Mouse (Mus musculus) olfactory bulb, adult 2 months (tissue): ENCODE measurements around the gene Ccdc117. TPM values are rescaled to one million over a fixed set of nuclear protein-coding genes. Genes with fewer than 3 reads are reported as not detected.

Source experiments
- H3K27ac ChIP-seq: fragments of 200-500 bp; 2 replicates; pipeline ENCODE4 v1.5.1; 2012; ENCODE audit warnings: low read depth, low read length; ENCODE audit not compliant: insufficient read depth
- H3K4me1 ChIP-seq: fragments of 200-500 bp; 2 replicates; pipeline ENCODE4 v1.6.1; 2012; ENCODE audit warnings: low read length; ENCODE audit not compliant: control insufficient read depth, insufficient read depth
- H3K4me3 ChIP-seq: fragments of 200-500 bp; 2 replicates; pipeline ENCODE4 v1.5.1; 2012; ENCODE audit warnings: mild to moderate bottlenecking, low read depth, low read length, moderate library complexity; ENCODE audit not compliant: insufficient read depth
- CTCF ChIP-seq: fragments of 200-500 bp; IDR thresholded peaks from 2 replicates; pipeline ENCODE4 v1.5.1; 2012; ENCODE audit warnings: low read depth, mild to moderate bottlenecking, low read length, moderate library complexity; ENCODE audit not compliant: insufficient read depth
- POLR2A ChIP-seq: fragments of 200-500 bp; IDR thresholded peaks from 2 replicates; pipeline ENCODE4 v1.6.1; 2012; ENCODE audit warnings: mild to moderate bottlenecking, low read depth, low read length, moderate library complexity; ENCODE audit not compliant: insufficient read depth
- WGBS: fragments of 180-500 bp; shearing (Covaris S2); methylation state at CpG from one replicate; pipeline ENCODE4 v1.1.7; 2018; 5-methylcytosine and 5-hydroxymethylcytosine counted together
- polyA plus RNA-seq: library from polyadenylated mRNA; stranded (reverse); fragments of >200 nt; gene quantifications from 2 replicates; pipeline ENCODE4 v1.2.4, GENCODE M21; 2012; ENCODE audit warnings: low replicate concordance; ENCODE audit not compliant: missing spikeins, insufficient read depth, insufficient read length

The Ccdc117 gene
- polyA plus RNA-seq, 1 experiment = not detected

DNA sequence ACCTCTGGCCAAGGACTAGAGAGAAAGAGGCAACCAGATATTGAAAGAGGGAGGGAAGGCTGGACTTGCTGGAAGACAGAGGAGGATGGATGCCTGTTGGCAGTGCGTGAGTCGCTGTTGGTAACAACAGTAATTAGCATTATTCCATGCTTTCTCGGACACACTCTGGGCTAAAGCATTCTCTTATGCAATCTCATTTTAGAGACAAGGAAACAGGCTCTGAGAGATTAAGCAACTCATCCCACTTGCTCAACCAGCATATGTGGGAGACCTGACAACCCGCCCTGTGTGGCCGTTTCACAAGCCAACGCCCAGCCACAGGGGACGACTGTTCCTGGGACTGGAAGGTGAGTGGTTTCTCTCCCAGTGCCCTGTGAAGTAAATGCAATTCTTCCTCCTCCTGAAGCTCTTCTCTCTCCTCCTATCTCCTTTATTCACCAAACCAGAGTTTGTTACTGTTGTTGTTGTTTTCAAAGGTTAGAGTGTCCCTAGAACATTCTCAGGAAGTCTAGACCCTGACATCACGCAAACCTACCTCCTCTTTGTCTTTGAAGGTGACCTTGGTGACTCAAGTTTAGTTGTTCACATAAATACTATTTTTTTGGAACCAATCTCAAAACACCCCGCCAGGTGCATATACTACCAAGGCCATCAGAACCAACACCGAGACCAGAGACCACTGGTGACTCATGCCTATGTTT is 39.5 kb downstream of the Ccdc117 start:
- WGBS = 77% methylated on average over 10 of the region's 10 CpGs
- peaks cover 3% of the 10 kb centered on the region; the same call in 1 of the 2 replicates for H3K4me1 ChIP-seq
- no peak overlapping the region for H3K4me3 ChIP-seq
- no peak overlapping the region for H3K27ac ChIP-seq
- TF ChIP-seq CTCF (no peak), POLR2A (no peak)

DNA sequence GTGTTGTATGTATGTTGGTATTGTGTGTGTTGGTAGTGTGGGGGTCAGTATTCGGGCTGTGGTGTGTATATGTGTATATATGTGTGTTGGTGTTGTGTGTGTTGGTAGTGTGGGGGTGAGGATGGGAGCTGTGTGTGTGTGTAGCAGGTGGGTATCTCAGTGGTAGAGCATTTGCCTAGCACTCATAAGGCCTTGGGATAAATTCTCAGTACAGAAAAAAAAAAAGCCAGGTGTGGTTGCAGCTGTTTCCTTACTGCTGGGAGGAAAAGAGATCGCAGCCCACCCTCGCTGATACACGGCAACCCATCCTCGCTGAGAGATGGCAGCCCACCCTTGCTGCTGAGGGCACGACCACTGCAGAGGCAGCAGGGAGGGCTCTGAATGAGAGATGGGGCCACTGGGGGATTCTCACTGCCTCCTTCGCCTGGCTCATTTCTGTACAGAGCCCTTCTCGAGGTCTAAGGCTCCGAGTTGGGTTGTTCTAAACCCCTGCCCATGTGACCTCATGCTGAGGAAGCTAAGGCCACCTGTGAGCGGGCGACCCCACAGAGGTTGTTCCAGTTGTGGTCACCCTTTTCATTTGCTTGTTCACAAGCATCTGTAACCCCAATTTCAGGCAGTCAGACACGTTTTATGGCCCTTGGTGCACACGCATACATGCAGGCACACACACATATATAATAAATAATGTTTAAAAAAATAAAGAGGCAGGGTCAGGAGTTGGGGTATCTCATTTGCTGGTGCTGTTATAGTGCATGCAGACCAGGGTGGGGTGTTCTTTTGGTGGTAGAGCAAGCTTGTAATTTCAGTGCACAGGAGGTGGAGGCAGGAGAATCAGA is 40.9 kb downstream of the Ccdc117 start:
- WGBS = 84% methylated on average over 13 of the region's 13 CpGs
- H3K4me3 ChIP-seq = no peak overlapping the region
- peaks cover 3% of the 10 kb centered on the region; the same call in 1 of the 2 replicates for H3K4me1 ChIP-seq
- TF ChIP-seq POLR2A = no peak
- TF ChIP-seq CTCF = no peak
- no peak overlapping the region for H3K27ac ChIP-seq

GRCm38 (mm10) chr11:5499961-5500644 is 41.9 kb downstream of the Ccdc117 start:
- H3K4me1 ChIP-seq = no peaks in the 10 kb centered on the region
- TF ChIP-seq POLR2A (no peak), CTCF (no peak)

DNA sequence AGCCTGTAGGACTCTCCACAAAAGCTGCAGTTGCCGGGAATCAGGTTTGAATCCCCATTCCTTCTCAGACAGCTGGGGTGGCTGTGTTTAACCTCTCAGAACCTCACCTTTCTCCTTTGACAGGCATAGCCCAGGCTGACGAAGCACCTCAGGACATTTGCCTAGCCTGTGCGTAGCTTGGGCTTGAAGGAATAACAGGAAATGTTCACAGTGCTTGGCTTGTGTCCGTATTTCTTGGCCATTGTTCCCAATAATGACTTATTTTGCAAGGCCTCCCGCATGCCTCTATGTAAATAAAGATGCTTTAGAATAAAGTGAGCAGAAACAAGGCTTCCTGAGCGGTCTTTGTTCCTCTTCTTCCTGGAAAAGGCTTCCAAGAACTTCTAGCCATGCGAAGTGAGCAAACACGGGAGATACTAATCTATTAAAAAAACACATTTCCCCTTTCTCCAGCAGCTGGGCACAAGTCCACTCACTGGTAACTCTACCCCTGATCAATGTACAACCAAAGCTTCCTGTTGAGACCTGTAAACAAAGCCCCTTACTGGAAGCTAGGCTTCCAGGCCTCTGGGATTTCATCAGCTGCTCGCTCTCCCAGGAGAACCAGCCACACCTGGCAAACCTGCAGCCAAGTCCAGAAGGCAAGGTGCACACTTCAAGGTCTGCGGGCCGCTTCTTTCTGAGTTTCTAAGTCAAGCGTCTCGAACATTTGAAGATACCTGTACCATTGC is 42.9 kb downstream of the Ccdc117 start:
- no peak for TF ChIP-seq CTCF
- TF ChIP-seq POLR2A = no peak
- Histone ChIP-seq H3K4me3 (no peak overlapping the region), H3K27ac (0 out of 2 replicates have a peak overlapping the region, but pooled peaks have one; percentile 6), H3K4me1 (no peaks in the 10 kb centered on the region)
- WGBS = 80% methylated on average over 13 of the region's 13 CpGs

More at GRCm38 (mm10) chr11:5499961-5500644, 41.9 kb downstream of the Ccdc117 start:
- no peak overlapping the region for H3K27ac ChIP-seq
- 92% methylated on average over 11 of the region's 11 CpGs for WGBS
- H3K4me3 ChIP-seq = no peak overlapping the region

GRCm38 (mm10) chr11:5498422-5498821 is 43.6 kb downstream of the Ccdc117 start:
- Histone ChIP-seq H3K4me1 (no peaks in the 10 kb centered on the region), H3K4me3 (no peak overlapping the region), H3K27ac (0 out of 2 replicates have a peak overlapping the region, but pooled peaks have one; percentile 6)
- WGBS = 71% methylated on average over 9 of the region's 9 CpGs
- TF ChIP-seq CTCF (no peak), POLR2A (no peak)

DNA sequence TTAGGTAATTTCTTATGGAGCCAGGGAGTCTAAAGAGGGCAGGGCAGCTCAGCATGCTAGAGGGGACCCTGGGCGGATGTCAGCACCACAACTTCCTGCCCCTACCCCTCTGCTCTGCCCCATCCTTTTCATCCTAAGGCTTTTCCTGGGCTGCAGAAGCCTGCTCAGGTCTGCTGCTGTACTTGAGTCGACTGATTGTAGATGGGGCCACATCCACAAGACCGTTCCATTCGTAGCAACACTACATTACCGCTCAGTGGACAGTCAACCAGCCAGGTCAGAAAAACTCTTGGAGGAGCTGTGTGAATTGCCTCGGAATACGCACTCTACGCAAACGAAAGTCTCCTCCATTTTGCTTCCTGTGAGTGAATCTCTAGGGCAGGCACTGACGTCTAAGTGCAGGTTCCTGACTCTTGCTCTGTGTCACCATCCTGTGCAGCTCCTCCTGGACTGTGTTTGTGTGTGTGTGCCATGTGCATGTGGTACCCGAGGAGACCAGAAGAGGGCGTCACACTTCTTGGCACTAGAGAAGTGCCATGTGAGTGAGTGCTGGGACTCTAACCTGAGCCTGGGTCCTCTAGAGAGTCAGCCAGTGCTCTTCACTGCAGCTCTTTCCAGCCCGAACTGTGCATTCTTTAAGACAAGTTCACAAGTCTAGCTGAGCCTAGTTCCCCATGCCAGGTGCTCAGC is 45.3 kb downstream of the Ccdc117 start:
- WGBS = 97% methylated on average over 13 of the region's 13 CpGs
- no peak for TF ChIP-seq CTCF
- TF ChIP-seq POLR2A = no peak
- no peaks in the 10 kb centered on the region for H3K4me1 ChIP-seq
- no peak overlapping the region for H3K27ac ChIP-seq
- no peak overlapping the region for H3K4me3 ChIP-seq

DNA sequence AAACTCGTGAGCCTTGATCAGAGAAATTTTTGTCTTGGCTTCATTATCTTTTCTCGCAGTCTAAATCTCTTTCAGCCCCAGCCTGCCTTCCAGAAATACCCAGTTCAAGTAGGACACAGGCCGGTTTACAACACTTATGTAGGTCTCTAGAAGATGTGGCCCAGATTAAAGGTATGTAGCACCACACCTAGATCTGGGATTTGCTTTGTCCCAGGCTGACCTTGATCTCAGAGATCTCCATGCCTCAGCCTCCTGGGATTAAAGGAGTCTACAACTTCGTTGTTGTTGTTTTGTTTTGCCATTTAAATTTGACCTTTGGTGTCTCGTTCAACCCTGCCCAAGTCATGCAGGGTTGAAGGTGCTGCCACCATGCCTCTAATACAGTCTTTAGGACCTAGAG is 46.1 kb downstream of the Ccdc117 start:
- Histone ChIP-seq H3K4me3 (no peak overlapping the region), H3K27ac (no peak overlapping the region), H3K4me1 (no peaks in the 10 kb centered on the region)
- 88% methylated on average over 5 of the region's 5 CpGs for WGBS
- TF ChIP-seq CTCF (no peak), POLR2A (no peak)
